Mouse (Mus musculus) lung, postnatal 10 days (tissue): ENCODE data around the gene Clip4.

Experiments
- DNase-seq: peaks from one replicate; pipeline ENCODE4 v3.0.0; 2021

Clip4 gene

GRCm38 (mm10) chr17:71795521-71796205 lies 27.4 kb downstream of the Clip4 start:
- DNase-seq: peak; percentile 38

- DNase-seq: no peak
Observed at GRCm38 (mm10) chr17:71803456-71803855, 35.2 kb downstream of the Clip4 start.

- no peak for DNase-seq
Observed at GRCm38 (mm10) chr17:71803876-71804275, 35.6 kb downstream of the Clip4 start.

- DNase-seq: peak; percentile 14
Observed at GRCm38 (mm10) chr17:71811070-71811469, 42.8 kb downstream of the Clip4 start.

DNA sequence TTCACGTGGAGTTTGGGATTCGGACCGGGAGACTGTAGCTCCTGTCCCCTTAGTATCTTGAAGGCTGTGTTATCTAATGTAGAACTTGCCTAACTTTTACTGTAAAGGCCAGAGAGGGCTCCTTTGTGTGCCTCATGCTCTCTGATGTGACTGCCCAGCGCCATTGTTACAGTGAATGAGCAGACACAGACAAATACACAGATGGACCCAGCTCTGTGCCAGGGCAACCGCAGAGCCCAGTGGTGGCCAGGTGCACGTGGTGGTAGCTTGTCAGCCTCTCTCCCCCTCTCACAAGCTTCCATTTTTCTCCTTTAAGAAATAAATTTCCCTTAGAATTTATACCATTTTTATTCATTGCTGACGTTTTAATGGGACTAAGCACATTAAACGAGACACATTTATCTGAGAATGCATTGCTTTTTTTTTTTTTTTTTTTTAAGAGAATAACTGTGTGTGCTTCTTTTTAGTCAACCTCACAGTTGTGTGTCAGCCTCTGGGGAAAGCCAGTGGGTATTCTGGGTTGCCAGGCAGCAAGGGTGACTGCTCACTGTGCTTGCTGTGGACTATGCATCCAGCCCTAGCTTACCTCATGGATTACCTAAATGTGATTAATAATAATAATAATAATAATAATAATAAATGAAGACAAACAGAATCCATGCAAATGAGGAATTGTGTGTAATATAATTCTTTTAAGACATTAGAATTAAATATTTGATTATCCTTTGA lies 48.0 kb downstream of the Clip4 start:
- no peak for DNase-seq

DNA sequence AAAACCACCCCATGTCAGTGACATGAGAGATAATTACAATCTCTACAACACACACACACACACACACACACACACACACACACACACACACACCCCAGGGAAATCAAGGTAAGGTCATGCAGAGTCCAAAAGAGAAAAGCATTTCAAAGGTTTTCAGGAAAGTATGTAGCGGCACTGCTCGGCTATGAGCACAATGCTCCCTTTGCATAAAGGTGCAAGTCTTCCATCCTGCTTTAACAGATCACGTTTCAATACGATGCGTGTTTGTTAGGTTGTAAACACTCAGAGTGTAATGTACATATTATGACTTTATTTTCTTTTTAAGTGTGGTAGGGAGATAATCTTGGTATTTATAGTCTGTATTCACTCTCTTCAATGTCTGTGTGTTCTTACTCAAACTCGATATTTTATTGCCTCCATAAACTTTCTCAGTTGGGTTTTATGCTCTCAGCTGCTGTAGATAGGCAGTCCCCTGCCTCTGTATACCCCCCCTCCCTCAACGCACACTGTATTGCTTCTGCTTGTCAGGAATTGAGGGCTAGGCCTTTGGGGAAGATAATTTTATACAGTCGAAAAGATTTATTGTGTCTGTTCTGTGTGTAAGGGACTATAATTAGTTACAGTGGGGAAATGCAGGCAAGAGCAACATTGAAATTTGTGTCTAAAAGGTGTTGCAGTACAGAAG lies 55.5 kb downstream of the Clip4 start:
- DNase-seq: no peak

DNA sequence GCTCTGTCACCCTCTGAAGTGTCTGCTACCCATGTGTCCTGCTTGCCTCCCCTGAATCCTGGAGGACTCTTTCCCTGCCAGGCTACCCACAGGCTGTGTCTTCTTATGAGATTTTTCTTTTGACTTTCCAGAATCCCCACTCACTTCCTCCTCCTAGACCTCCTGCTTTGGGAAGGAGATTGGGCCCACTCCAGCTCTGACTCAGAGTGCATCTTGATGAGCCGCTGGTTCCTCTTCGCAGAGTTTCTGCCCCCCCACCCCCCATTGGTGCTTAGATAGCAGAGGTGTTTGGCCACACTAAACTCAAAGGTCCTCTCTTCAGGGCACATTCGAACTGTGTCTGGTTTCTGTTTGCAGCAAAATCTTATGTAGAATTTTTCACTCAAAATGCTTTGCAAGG lies 58.3 kb downstream of the Clip4 start:
- DNase-seq: peak; percentile 15

- peak; percentile 18 for DNase-seq
Observed at GRCm38 (mm10) chr17:71827627-71828026, 59.4 kb downstream of the Clip4 start.

DNA sequence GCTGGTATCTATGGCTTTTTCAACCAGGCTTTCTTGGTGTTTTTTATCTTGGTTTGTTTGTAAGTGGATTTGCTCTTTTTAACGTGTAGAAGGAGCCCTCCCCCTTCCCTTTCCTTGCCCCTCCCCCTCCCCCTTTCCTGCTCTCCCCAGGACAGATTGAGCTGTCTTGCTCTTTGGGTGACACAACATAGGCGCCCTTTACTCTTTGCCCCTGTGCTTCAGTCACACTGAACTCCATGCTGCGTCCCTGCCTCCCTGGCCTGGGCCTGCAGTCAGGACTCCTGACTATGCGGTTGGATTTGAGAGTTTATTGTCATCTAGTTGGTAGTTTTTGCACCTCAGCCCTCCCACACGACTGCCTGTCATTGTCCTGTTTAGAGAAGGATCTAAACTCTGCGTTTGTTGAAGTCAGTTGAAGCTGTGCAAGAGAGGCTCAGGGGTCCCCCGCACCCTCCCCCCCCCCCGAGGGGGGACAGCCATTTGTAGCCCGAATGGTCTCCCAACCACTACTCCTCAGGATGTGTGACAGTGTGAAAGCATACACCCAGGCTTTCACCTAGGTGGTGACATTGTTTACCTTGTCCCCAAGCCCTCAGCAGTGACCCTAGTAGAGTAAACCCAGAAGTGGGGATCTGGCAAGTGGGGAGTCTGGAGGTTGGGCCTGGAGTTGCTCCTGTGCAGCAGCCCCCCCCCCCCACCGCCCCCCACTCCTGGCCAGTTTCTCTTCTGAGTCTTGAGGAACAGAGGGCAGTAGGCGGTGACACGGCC lies 60.6 kb downstream of the Clip4 start:
- no peak for DNase-seq

GRCm38 (mm10) chr17:71831960-71832359 lies 63.7 kb downstream of the Clip4 start:
- no peak for DNase-seq

GRCm38 (mm10) chr17:71862184-71862583 lies 93.9 kb downstream of the Clip4 start:
- no peak for DNase-seq

DNA sequence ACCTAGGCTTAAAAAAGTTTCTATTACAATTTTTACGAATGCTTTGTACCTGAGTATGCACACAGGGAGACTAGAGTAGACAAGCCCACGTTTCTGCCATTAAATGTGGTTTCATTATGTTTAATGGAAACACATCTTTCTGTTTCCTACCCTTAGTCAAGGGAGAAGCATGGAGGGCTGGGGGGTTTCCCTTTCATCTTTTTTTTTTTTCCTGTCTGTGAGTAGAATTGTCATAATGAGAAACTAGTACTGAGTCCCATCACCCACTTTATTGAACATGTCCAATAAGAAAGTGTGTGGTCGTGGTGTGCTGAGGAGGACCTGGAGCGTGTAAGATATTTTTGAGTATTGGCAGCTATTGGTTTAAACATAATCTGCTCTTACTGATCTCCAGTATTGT lies 94.6 kb downstream of the Clip4 start:
- no peak for DNase-seq

DNA sequence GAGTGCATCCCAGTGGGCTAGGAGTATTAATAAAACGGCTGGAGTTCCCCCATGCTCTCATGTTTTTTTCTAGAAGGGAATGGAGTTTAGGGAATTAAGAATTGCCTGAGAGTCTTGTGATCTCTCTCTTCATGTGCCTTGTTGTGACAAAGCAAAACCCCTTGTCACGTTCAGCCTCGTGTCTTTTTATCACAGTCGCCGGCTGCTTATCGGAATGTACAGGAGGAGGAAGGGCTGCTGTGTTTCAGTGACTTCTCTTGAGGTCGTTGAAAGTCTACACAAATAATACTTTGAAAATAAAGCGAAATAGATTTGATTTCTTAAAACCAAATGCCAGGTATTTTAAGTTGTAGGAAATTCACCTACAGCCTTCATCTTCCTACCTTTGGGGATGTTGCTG lies 95.8 kb downstream of the Clip4 start:
- no peak for DNase-seq

- DNase-seq: no peak
Observed at GRCm38 (mm10) chr17:71865437-71865836, 97.2 kb downstream of the Clip4 start.

- no peak for DNase-seq
Observed at GRCm38 (mm10) chr17:71867892-71868291, 99.6 kb downstream of the Clip4 start.

GRCm38 (mm10) chr17:71868828-71869227 lies 100.6 kb downstream of the Clip4 start:
- DNase-seq: no peak

DNA sequence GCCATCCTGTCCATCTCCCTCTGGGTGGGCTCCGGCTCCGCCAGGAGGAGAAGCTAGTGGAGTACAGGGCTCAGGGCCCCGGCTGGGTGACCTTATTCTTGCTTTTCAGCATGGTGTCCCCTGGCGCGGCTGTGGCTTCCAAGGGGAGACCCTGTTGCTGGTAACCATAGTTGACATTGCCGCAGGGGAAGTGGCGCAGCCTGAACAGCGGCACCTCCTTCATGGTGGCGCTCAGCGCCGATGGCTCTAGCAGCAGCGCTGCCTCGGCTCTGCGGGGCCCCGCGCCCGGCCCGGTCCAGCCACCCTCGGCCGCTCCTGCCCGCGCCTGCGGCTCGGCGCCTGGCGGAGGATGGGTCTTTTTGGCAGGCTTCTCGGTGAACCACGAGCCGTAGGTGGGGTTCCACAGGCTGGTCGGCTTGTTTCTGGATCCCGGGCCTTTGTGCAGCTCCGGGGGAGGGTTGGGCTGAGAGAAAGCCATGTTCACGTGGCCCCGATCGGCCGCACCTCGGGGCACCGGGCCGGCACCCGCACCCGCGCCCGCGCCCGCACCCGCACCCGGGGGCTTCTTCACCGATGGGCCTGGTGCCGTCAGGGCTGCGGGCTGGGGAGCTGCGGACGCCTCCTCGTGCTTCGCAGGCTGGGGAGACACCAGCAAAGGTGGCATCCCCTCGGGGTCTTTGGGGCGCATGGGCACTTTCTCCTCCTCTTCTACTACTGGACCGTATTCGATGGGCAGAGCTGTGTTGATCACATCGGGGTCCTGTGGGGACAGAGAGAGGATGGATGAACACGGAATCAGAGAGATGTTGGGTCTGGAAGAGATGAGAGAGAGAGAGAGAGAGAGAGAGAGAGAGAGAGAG lies 101.3 kb downstream of the Clip4 start:
- DNase-seq: peak; percentile 9

- DNase-seq: no peak
Observed at GRCm38 (mm10) chr17:71870232-71870621, 102.0 kb downstream of the Clip4 start.

DNA sequence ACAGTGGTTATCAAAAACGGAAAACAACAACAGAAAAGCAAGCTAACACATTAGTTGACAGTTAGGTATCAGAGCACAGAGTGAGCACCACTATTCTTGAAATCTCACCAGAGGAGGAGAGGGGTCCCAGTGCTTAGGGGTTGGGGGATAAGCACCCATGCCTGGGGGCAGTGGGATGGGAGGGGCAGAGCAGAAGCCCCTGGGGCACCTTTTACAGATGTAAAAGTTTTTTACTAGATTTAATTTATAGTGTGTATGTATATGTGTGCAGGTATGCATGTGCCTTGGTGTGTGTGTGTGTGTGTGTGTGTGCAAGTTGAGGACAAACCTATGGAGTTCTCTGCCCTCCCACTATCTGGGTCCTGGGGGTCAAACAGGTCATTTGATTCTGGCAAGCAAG lies 102.4 kb downstream of the Clip4 start:
- no peak for DNase-seq

DNA sequence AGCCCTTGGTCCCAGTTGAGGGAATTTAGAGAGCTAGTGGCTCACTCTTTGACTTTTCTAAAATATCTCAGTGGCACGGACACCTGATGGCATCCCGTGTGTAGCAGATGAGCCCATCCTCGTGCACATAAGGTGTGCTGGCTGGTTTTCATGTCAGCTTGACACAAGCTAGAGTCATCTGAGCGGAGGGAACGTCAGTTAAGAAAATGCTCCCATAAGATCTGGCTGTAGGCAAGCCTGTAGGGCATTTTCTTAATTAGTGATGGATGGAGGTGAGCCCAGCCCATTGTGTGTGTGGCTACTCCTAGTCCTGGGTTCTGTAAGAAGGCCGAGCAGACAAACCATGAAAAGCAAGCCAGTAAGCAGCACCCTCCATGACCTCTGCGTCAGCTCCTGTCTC lies 103.7 kb downstream of the Clip4 start:
- DNase-seq: no peak

DNA sequence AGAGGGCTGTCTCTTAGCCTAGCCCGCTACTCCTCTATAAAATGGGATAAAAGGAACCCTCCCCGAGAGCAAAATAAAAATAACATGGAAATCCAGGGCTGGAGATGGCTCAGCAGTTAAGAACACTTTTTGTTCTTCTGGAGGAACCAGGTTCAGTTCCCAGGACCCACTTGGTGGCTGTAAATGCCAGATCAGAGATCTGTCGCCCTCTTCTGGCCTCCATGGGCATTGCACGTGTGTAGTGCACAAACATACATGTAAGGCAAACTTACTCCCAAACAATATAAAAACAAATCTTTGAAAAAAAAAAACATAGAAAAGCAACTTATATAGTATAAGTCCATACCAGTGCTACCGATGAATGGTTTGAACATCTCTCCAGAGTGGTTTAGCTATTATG lies 104.7 kb downstream of the Clip4 start:
- peak; percentile 28 for DNase-seq

GRCm38 (mm10) chr17:71874077-71874476 lies 105.8 kb downstream of the Clip4 start:
- DNase-seq: peak; percentile 60
